Mouse (Mus musculus) neural tube, embryonic 10.5 days (tissue): ENCODE results near the gene Mthfd2.

Experiments used
- DNase-seq: peaks from one replicate; pipeline ENCODE4 v3.0.0-alpha.2; 2017; ENCODE audit warnings: low spot score; ENCODE audit errors: extremely low spot score

Gene Mthfd2

GRCm38 (mm10) chr6:83268144-83269010, 57.3 kb downstream of the Mthfd2 start:
- peak; percentile 77 for DNase-seq

GRCm38 (mm10) chr6:83267616-83268015, 58.1 kb downstream of the Mthfd2 start:
- DNase-seq, result no peak

- DNase-seq, result no peak
Observed at GRCm38 (mm10) chr6:83265653-83266052, 60.1 kb downstream of the Mthfd2 start.

DNA sequence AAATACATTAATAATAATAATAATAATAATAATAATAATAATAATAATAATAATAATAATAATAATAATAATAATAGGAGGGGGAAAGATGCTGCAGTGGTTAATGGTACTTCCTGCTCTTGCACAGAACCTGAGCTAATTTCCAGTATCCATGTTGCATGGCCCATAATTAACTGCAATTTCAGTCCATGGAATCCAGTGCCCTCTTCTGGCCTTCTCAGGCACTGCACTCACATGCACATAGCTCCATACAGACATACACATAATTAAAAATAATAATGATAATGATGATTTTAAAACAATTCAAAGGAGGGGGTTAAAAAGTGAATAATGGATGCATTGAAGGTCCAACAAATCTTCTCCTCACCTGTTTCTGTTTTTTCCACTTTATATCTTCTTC, 60.5 kb downstream of the Mthfd2 start:
- DNase-seq, result no peak

- no peak for DNase-seq
Observed at GRCm38 (mm10) chr6:83264516-83264915, 61.2 kb downstream of the Mthfd2 start.
